Mouse (Mus musculus) heart, embryonic 13.5 days (tissue): ENCODE measurements around the gene Abca9. TPM values are rescaled to one million over a fixed set of nuclear protein-coding genes. Genes with fewer than 3 reads are reported as not detected.

Source experiments
- ATAC-seq: fragments of 200-750 bp; cut with Nextera tagmentation; 2 replicates; pipeline ENCODE4 v1.8.0; 2017; ENCODE audit warnings: moderate TSS enrichment; ENCODE audit not compliant: insufficient number of reproducible peaks, low FRiP score, low TSS enrichment; ENCODE audit errors: extremely low read depth
- H3K27ac ChIP-seq: fragments of 300-500 bp; sonication (generic); replicated peaks from 2 replicates; pipeline ENCODE4 v1.5.1; 2015; ENCODE audit warnings: moderate library complexity, mild to moderate bottlenecking, inconsistent platforms
- H3K27me3 ChIP-seq: fragments of 300-500 bp; sonication (generic); replicated peaks from 2 replicates; pipeline ENCODE4 v1.6.1; 2015; ENCODE audit warnings: mild to moderate bottlenecking, inconsistent platforms
- H3K36me3 ChIP-seq: fragments of 300-500 bp; sonication (generic); 2 replicates; pipeline ENCODE4 v1.6.1; 2015; ENCODE audit warnings: mild to moderate bottlenecking, inconsistent platforms
- H3K4me1 ChIP-seq: fragments of 300-500 bp; sonication (generic); 2 replicates; pipeline ENCODE4 v1.6.1; 2015; ENCODE audit warnings: inconsistent platforms
- H3K4me2 ChIP-seq: fragments of 300-500 bp; sonication (generic); 2 replicates; pipeline ENCODE4 v1.6.1; 2015; ENCODE audit warnings: inconsistent platforms, mild to moderate bottlenecking, moderate library complexity
- H3K4me3 ChIP-seq: fragments of 300-500 bp; sonication (generic); 2 replicates; pipeline ENCODE4 v1.5.1; 2015; ENCODE audit warnings: moderate library complexity, mild to moderate bottlenecking, inconsistent platforms
- H3K9ac ChIP-seq: fragments of 300-500 bp; sonication (generic); 2 replicates; pipeline ENCODE4 v1.6.1; 2015; ENCODE audit warnings: inconsistent platforms, mild to moderate bottlenecking, moderate library complexity
- H3K9me3 ChIP-seq: fragments of 300-500 bp; sonication (generic); 2 replicates; pipeline ENCODE4 v1.6.1; 2016; ENCODE audit warnings: inconsistent platforms
- WGBS: fragments of 180-500 bp; shearing (Covaris S2); methylation state at CpG from one replicate; pipeline ENCODE4 v1.1.7; 2015; ENCODE audit warnings: mixed read lengths; 5-methylcytosine and 5-hydroxymethylcytosine counted together
- polyA plus RNA-seq: library from polyadenylated mRNA; unstranded; fragments of >200 nt; fragmentation: Nextera tagmentation; extraction: Ambion mirVana; gene quantifications from 2 replicates; pipeline ENCODE4 v1.2.1, GENCODE M21; 2015

The Abca9 gene
- 1.7 and 2.0 TPM in 2 replicates for polyA plus RNA-seq

- Histone ChIP-seq H3K9me3 (no peaks in the 10 kb centered on the region), H3K4me3 (peak within 1 kb of the TSS; percentile 42), H3K9ac (peak within 1 kb of the TSS; percentile 59), H3K4me2 (peak within 1 kb of the TSS; percentile 60), H3K36me3 (no peaks in the 10 kb centered on the region), H3K27me3 (no peaks in the 10 kb centered on the region), H3K4me1 (peaks cover 18% of the 10 kb centered on the region; the same call in 1 of the 2 replicates), H3K27ac (peak within 1 kb of the TSS; percentile 73)
- WGBS = 27% methylated on average over 12 of the region's 12 CpGs
- ATAC-seq = no peak
Observed at GRCm38 (mm10) chr11:110167459-110168251, at the start of gene Abca9. Gene Abca9 (minus strand): TSS chr11:110168196.

- Histone ChIP-seq H3K27me3 (no peaks in the 10 kb centered on the region), H3K9me3 (no peaks in the 10 kb centered on the region), H3K9ac (no peak overlapping the region), H3K4me2 (no peak overlapping the region), H3K27ac (no peak overlapping the region), H3K4me1 (no peaks in the 10 kb centered on the region), H3K4me3 (no peak overlapping the region), H3K36me3 (no peaks in the 10 kb centered on the region)
- ATAC-seq = no peak
Observed at GRCm38 (mm10) chr11:110217118-110217517, 49.1 kb upstream of the Abca9 start.

GRCm38 (mm10) chr11:110203930-110204329 is 35.9 kb upstream of the Abca9 start:
- WGBS = 75% methylated on average over 5 of the region's 5 CpGs
- no peak for ATAC-seq

GRCm38 (mm10) chr11:110198882-110199281 is 30.9 kb upstream of the Abca9 start:
- Histone ChIP-seq H3K27ac (no peak overlapping the region), H3K4me2 (no peak overlapping the region), H3K4me3 (no peak overlapping the region), H3K36me3 (no peaks in the 10 kb centered on the region), H3K4me1 (no peaks in the 10 kb centered on the region), H3K9me3 (no peaks in the 10 kb centered on the region), H3K9ac (no peak overlapping the region), H3K27me3 (no peaks in the 10 kb centered on the region)
- WGBS = 75% methylated on average over 3 of the region's 3 CpGs
- ATAC-seq = no peak

More at GRCm38 (mm10) chr11:110203930-110204329, 35.9 kb upstream of the Abca9 start:
- no peak overlapping the region for H3K27ac ChIP-seq
- H3K9me3 ChIP-seq = no peaks in the 10 kb centered on the region
- H3K4me2 ChIP-seq = no peak overlapping the region
- no peaks in the 10 kb centered on the region for H3K27me3 ChIP-seq
- no peaks in the 10 kb centered on the region for H3K4me1 ChIP-seq
- no peaks in the 10 kb centered on the region for H3K36me3 ChIP-seq
- H3K9ac ChIP-seq = no peak overlapping the region
- no peak overlapping the region for H3K4me3 ChIP-seq

- no peak for ATAC-seq
- H3K9ac ChIP-seq = no peak overlapping the region
- no peaks in the 10 kb centered on the region for H3K27me3 ChIP-seq
- no peaks in the 10 kb centered on the region for H3K4me1 ChIP-seq
- no peaks in the 10 kb centered on the region for H3K9me3 ChIP-seq
- H3K4me2 ChIP-seq = no peak overlapping the region
- WGBS = 68% methylated on average over 8 of the region's 8 CpGs
- no peaks in the 10 kb centered on the region for H3K36me3 ChIP-seq
- no peak overlapping the region for H3K27ac ChIP-seq
- H3K4me3 ChIP-seq = no peak overlapping the region
Observed at GRCm38 (mm10) chr11:110196561-110197306, 28.7 kb upstream of the Abca9 start.

GRCm38 (mm10) chr11:110195310-110195709 is 27.3 kb upstream of the Abca9 start:
- Histone ChIP-seq H3K27ac (no peak overlapping the region), H3K36me3 (no peaks in the 10 kb centered on the region), H3K27me3 (no peaks in the 10 kb centered on the region), H3K4me2 (no peak overlapping the region), H3K9me3 (no peaks in the 10 kb centered on the region), H3K4me1 (no peaks in the 10 kb centered on the region), H3K4me3 (no peak overlapping the region), H3K9ac (no peak overlapping the region)
- no peak for ATAC-seq
- 60% methylated on average over 4 of the region's 4 CpGs for WGBS

GRCm38 (mm10) chr11:110171212-110171611 is 3.2 kb upstream of the Abca9 start:
- H3K9me3 ChIP-seq = no peaks in the 10 kb centered on the region
- peaks cover 18% of the 10 kb centered on the region; the same call in 1 of the 2 replicates for H3K4me1 ChIP-seq
- no peaks in the 10 kb centered on the region for H3K27me3 ChIP-seq
- no peaks in the 10 kb centered on the region for H3K36me3 ChIP-seq
- ATAC-seq = no peak
- H3K27ac ChIP-seq = no peak overlapping the region
- whole genome bisulfite sequencing = 93% methylated on average over 3 of the region's 3 CpGs
- H3K9ac ChIP-seq = no peak overlapping the region
- H3K4me2 ChIP-seq = no peak overlapping the region
- no peak overlapping the region for H3K4me3 ChIP-seq

GRCm38 (mm10) chr11:110165822-110166221 is 2.2 kb downstream of the Abca9 start:
- no peak overlapping the region for H3K4me3 ChIP-seq
- 63% methylated on average over 3 of the region's 3 CpGs for WGBS
- H3K4me2 ChIP-seq = no peak overlapping the region
- H3K27ac ChIP-seq = no peak overlapping the region
- no peaks in the 10 kb centered on the region for H3K36me3 ChIP-seq
- H3K4me1 ChIP-seq = peaks cover 18% of the 10 kb centered on the region; the same call in 1 of the 2 replicates
- H3K9me3 ChIP-seq = no peaks in the 10 kb centered on the region
- no peak for ATAC-seq
- no peak overlapping the region for H3K9ac ChIP-seq
- H3K27me3 ChIP-seq = no peaks in the 10 kb centered on the region

GRCm38 (mm10) chr11:110165409-110165808 is 2.6 kb downstream of the Abca9 start:
- no peak overlapping the region for H3K27ac ChIP-seq
- no peak overlapping the region for H3K4me3 ChIP-seq
- H3K27me3 ChIP-seq = no peaks in the 10 kb centered on the region
- H3K36me3 ChIP-seq = no peaks in the 10 kb centered on the region
- H3K4me1 ChIP-seq = peaks cover 18% of the 10 kb centered on the region; the same call in 1 of the 2 replicates
- H3K9ac ChIP-seq = no peak overlapping the region
- ATAC-seq = no peak
- H3K4me2 ChIP-seq = no peak overlapping the region
- H3K9me3 ChIP-seq = no peaks in the 10 kb centered on the region

- H3K9me3 ChIP-seq = no peaks in the 10 kb centered on the region
- no peaks in the 10 kb centered on the region for H3K27me3 ChIP-seq
- no peaks in the 10 kb centered on the region for H3K4me1 ChIP-seq
- H3K9ac ChIP-seq = no peak overlapping the region
- 58% methylated on average over 6 of the region's 6 CpGs for WGBS
- H3K4me3 ChIP-seq = no peak overlapping the region
- no peak overlapping the region for H3K4me2 ChIP-seq
- H3K27ac ChIP-seq = no peak overlapping the region
- no peaks in the 10 kb centered on the region for H3K36me3 ChIP-seq
- no peak for ATAC-seq
Observed at GRCm38 (mm10) chr11:110157059-110157458, 10.9 kb downstream of the Abca9 start.

GRCm38 (mm10) chr11:110155985-110156384 is 12.0 kb downstream of the Abca9 start:
- no peaks in the 10 kb centered on the region for H3K4me1 ChIP-seq
- H3K4me3 ChIP-seq = no peak overlapping the region
- WGBS = 90% methylated on average over 11 of the region's 11 CpGs
- no peaks in the 10 kb centered on the region for H3K36me3 ChIP-seq
- no peak for ATAC-seq
- H3K27me3 ChIP-seq = no peaks in the 10 kb centered on the region
- no peak overlapping the region for H3K4me2 ChIP-seq
- H3K27ac ChIP-seq = no peak overlapping the region
- no peak overlapping the region for H3K9ac ChIP-seq
- no peaks in the 10 kb centered on the region for H3K9me3 ChIP-seq
